Mouse (Mus musculus): Measurements from ENCODE around the gene Aacs. TPM values are rescaled to one million over a fixed set of nuclear protein-coding genes. Genes with fewer than 3 reads are reported as not detected.

Gene Aacs
- polyA plus RNA-seq, 1 experiment from 2014 or later: 20.6 TPM

- WGBS (ENCODE audit: insufficient replicate concordance): 2% methylated on average over 25 of the region's 25 CpGs
- no peak for ATAC-seq (ENCODE audit: low read depth)
- peaks cover 61% of the 10 kb centered on the region for H3K27me3 ChIP-seq (ENCODE audit: control insufficient read depth, insufficient read depth, low read depth, low read length)
- H3K27ac ChIP-seq (ENCODE audit: low read length): no peak within 1 kb of the TSS
- no peak within 1 kb of the TSS for H3K4me3 ChIP-seq (ENCODE audit: low read depth, low read length)
- no peak within 1 kb of the TSS for H3K9ac ChIP-seq (ENCODE audit: low read depth, low read length)
- H3K4me2 ChIP-seq (ENCODE audit: low read depth, low read length): no peak within 1 kb of the TSS
- no peaks in the 10 kb centered on the region for H3K36me3 ChIP-seq (ENCODE audit: control insufficient read depth, insufficient read depth)
- no peaks in the 10 kb centered on the region; the same call in 1 of the 2 replicates for H3K4me1 ChIP-seq (ENCODE audit: control insufficient read depth, low read depth, low read length)
- no peaks in the 10 kb centered on the region for H3K9me3 ChIP-seq (replicated peaks; ENCODE audit: control insufficient read depth, low read length)
Measured at GRCm38 (mm10) chr5:125531634-125532033, 56.0 kb downstream of the Aacs start, which contains the start of gene Tmem132b. Gene Tmem132b, plus strand, starts transcription at chr5:125531774.

DNA sequence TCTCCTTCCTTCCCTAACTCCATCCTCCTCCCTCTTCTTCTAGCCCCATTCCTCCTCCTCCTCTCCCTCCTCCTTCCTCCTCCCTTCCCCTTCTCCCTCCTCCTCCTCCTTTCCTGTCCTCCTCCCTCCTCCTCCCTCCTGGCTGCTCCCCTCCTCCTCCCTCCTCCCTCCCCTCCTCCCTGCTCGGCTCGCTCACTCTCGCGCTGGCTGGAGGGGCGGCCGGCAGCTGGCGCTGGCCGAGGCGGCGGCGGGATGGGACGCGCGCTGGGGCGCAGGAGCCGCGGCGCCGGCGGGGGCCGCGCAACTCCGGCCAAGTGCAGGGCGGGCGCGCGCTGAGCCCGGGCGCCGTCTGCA lies 56.6 kb downstream of the Aacs start:
- Histone ChIP-seq H3K9ac (ENCODE audit: low read depth, low read length) (no peak overlapping the region), H3K27ac (ENCODE audit: low read length) (no peak overlapping the region), H3K27me3 (ENCODE audit: control insufficient read depth, insufficient read depth, low read depth, low read length) (peaks cover 61% of the 10 kb centered on the region), H3K4me2 (ENCODE audit: low read depth, low read length) (no peak overlapping the region), H3K4me1 (ENCODE audit: control insufficient read depth, low read depth, low read length) (no peaks in the 10 kb centered on the region; the same call in 1 of the 2 replicates), H3K36me3 (ENCODE audit: control insufficient read depth, insufficient read depth) (no peaks in the 10 kb centered on the region), H3K4me3 (ENCODE audit: low read depth, low read length) (no peak overlapping the region), H3K9me3 (replicated peaks; ENCODE audit: control insufficient read depth, low read length) (no peaks in the 10 kb centered on the region)
- ATAC-seq (ENCODE audit: low read depth): no peak
- under 1% methylated on average over 17 of the region's 30 CpGs for WGBS (ENCODE audit: insufficient replicate concordance)

- H3K9ac ChIP-seq (ENCODE audit: low read depth, low read length): no peak overlapping the region
- H3K27me3 ChIP-seq (ENCODE audit: control insufficient read depth, insufficient read depth, low read depth, low read length): peaks cover 61% of the 10 kb centered on the region
- 2% methylated on average over 41 of the region's 64 CpGs for WGBS (ENCODE audit: insufficient replicate concordance)
- H3K4me3 ChIP-seq (ENCODE audit: low read depth, low read length): no peak overlapping the region
- no peaks in the 10 kb centered on the region for H3K36me3 ChIP-seq (ENCODE audit: control insufficient read depth, insufficient read depth)
- no peak for ATAC-seq (ENCODE audit: low read depth)
- H3K4me2 ChIP-seq (ENCODE audit: low read depth, low read length): no peak overlapping the region
- H3K9me3 ChIP-seq (replicated peaks; ENCODE audit: control insufficient read depth, low read length): no peaks in the 10 kb centered on the region
- H3K27ac ChIP-seq (ENCODE audit: low read length): no peak overlapping the region
- no peaks in the 10 kb centered on the region; the same call in 1 of the 2 replicates for H3K4me1 ChIP-seq (ENCODE audit: control insufficient read depth, low read depth, low read length)
Measured at GRCm38 (mm10) chr5:125532545-125533224, 57.1 kb downstream of the Aacs start.

DNA sequence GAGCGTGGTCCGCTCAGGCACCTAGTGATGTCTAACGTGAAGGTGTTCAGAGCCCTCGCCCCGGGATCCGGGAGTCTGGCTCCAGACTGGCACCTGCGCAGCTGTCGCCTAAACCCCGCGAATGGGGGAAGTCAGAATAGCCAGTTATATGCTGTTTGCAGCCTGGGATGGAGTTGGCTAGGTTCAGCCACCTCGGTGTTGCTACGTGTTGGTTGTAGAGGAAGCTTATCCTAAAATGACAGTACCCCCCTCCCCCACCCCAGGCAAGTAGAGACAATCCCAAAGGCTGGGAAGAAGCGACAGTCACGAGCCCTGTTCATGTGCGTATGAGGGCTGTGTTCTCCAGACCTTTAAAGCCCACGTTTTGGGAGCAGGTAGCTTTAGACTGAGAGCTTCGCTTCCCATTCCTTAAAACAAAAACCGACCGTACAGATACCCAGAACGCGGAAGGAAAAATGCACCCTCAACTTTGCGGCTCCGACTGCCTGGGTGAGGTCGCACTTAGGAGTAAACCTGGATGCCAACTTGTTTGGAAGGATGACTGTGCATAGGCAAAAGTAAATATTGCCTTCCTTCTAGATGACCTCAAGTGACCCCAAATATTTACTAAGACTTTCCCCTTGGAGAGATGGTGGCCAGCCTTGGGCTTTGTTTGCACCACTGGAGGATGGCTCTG lies 57.7 kb downstream of the Aacs start:
- H3K4me2 ChIP-seq (ENCODE audit: low read depth, low read length): no peak overlapping the region
- H3K4me1 ChIP-seq (ENCODE audit: control insufficient read depth, low read depth, low read length): no peaks in the 10 kb centered on the region; the same call in 1 of the 2 replicates
- no peaks in the 10 kb centered on the region for H3K36me3 ChIP-seq (ENCODE audit: control insufficient read depth, insufficient read depth)
- H3K4me3 ChIP-seq (ENCODE audit: low read depth, low read length): no peak overlapping the region
- no peaks in the 10 kb centered on the region for H3K9me3 ChIP-seq (replicated peaks; ENCODE audit: control insufficient read depth, low read length)
- peaks cover 61% of the 10 kb centered on the region for H3K27me3 ChIP-seq (ENCODE audit: control insufficient read depth, insufficient read depth, low read depth, low read length)
- 3% methylated on average over 24 of the region's 24 CpGs for WGBS (ENCODE audit: insufficient replicate concordance)
- no peak overlapping the region for H3K27ac ChIP-seq (ENCODE audit: low read length)
- ATAC-seq (ENCODE audit: low read depth): no peak
- no peak overlapping the region for H3K9ac ChIP-seq (ENCODE audit: low read depth, low read length)

DNA sequence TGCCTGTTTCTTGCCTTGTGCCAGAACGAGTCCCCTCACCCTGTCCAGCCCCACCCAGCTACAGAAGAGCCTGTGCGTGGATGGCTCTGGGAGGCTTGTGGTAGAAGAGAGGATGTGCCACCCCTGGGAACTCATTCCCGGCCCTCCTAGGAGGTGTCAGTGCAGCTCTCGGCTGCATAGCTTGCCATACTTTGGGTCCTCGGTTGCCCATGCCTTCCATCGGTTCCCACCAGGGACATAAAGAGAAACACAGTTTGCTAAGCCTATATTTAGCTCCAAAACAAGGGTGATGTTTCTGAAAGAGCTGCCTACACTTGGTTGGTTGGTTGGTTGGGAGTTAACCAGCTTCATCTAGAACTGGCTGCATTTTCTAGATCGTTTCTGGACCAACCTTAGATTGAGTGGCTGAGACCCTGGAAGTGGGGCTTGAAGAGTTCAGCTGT lies 58.6 kb downstream of the Aacs start:
- Histone ChIP-seq H3K4me1 (ENCODE audit: control insufficient read depth, low read depth, low read length) (no peaks in the 10 kb centered on the region; the same call in 1 of the 2 replicates), H3K9me3 (replicated peaks; ENCODE audit: control insufficient read depth, low read length) (no peaks in the 10 kb centered on the region), H3K27me3 (ENCODE audit: control insufficient read depth, insufficient read depth, low read depth, low read length) (peaks cover 61% of the 10 kb centered on the region), H3K36me3 (ENCODE audit: control insufficient read depth, insufficient read depth) (no peaks in the 10 kb centered on the region), H3K4me3 (ENCODE audit: low read depth, low read length) (no peak overlapping the region), H3K9ac (ENCODE audit: low read depth, low read length) (no peak overlapping the region), H3K4me2 (ENCODE audit: low read depth, low read length) (no peak overlapping the region), H3K27ac (ENCODE audit: low read length) (no peak overlapping the region)
- no peak for ATAC-seq (ENCODE audit: low read depth)
- 6% methylated on average over 7 of the region's 7 CpGs for WGBS (ENCODE audit: insufficient replicate concordance)

DNA sequence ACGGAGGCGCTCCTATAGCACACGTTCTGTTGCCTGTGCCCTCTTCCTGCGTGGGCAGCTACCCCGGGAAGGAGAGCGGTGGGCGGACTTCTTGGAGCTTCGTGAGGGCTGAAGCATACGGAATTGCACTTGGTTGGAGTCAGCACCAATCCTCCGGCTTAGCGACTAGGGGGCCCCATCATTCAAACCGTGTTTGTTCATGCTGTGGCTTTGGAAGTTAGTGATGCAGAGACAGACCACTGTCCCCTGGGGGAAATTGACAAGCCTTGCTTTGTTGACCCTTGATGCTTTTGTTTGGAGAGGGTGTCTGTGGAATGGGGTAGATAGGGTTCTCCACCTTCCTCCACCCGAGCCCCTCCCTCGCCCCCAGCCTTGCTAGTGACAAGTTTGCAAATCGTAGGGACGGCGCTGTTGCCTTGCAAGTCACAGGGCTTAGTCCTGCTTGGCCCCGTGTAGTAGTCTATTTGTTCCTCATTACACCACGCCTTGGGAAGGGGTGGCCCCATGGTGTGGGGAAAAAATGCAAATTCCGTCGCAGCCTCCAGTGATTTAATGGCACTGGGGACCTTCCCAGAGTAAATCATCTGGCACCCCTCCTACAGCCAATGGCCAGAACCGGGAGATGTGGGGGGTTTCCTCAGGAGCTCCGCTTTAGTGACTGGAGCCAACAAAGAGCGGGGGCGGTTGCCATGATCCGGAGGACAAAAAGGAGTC lies 59.2 kb downstream of the Aacs start:
- ATAC-seq (ENCODE audit: low read depth): no peak
- H3K4me3 ChIP-seq (ENCODE audit: low read depth, low read length): no peak overlapping the region
- no peaks in the 10 kb centered on the region for H3K9me3 ChIP-seq (replicated peaks; ENCODE audit: control insufficient read depth, low read length)
- no peaks in the 10 kb centered on the region; the same call in 1 of the 2 replicates for H3K4me1 ChIP-seq (ENCODE audit: control insufficient read depth, low read depth, low read length)
- no peak overlapping the region for H3K9ac ChIP-seq (ENCODE audit: low read depth, low read length)
- no peaks in the 10 kb centered on the region for H3K36me3 ChIP-seq (ENCODE audit: control insufficient read depth, insufficient read depth)
- no peak overlapping the region for H3K27ac ChIP-seq (ENCODE audit: low read length)
- 3% methylated on average over 26 of the region's 26 CpGs for WGBS (ENCODE audit: insufficient replicate concordance)
- H3K27me3 ChIP-seq (ENCODE audit: control insufficient read depth, insufficient read depth, low read depth, low read length): peaks cover 59% of the 10 kb centered on the region
- H3K4me2 ChIP-seq (ENCODE audit: low read depth, low read length): no peak overlapping the region

DNA sequence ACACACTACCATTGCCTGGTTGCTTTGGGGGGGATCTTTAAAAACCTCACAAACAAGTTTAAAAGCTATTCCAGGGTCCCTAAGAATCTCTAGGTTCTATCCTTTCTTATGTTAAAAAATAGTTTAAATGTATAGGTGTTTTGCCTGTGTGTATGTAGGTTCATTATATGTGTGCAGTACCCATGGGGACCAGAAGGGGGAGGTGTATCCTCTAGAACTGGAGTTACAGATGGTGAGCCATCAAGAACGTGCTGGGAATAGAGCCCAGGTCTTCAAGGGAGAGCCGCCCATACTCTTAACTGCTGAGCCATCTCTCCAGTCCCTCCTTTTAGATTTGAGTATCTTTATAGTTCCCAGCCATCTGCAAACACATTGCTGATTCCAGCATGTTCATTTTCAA lies 69.5 kb downstream of the Aacs start:
- WGBS (ENCODE audit: insufficient replicate concordance): 63% methylated on average over 2 of the region's 2 CpGs
- ATAC-seq (ENCODE audit: low read depth): no peak
- H3K9me3 ChIP-seq (replicated peaks; ENCODE audit: control insufficient read depth, low read length): no peaks in the 10 kb centered on the region

DNA sequence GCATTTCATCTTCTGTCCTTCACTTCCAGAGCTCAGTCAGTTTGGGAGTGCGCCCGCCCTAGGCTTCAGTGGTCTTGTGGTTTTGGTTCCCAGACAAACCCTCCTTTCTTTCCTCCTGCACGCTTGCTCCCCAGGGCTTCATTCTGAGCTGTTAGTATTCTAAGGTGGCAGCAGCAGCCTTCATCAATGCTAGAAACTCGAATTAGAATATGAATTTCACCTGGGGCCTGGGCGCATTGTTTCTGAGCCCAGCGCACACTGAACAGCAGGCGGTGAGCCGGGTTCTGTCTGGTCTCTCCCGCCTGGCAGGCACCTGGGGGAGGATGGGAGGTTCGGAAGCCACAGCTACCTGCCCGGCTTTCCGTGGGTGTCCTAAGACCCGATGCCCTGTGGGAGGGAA lies 70.7 kb downstream of the Aacs start:
- Histone ChIP-seq H3K4me1 (ENCODE audit: control insufficient read depth, low read depth, low read length) (no peaks in the 10 kb centered on the region), H3K9ac (ENCODE audit: low read depth, low read length) (no peak overlapping the region), H3K27ac (ENCODE audit: low read length) (no peak overlapping the region), H3K4me2 (ENCODE audit: low read depth, low read length) (no peak overlapping the region), H3K4me3 (ENCODE audit: low read depth, low read length) (no peak overlapping the region), H3K27me3 (ENCODE audit: control insufficient read depth, insufficient read depth, low read depth, low read length) (no peaks in the 10 kb centered on the region), H3K36me3 (ENCODE audit: control insufficient read depth, insufficient read depth) (no peaks in the 10 kb centered on the region), H3K9me3 (replicated peaks; ENCODE audit: control insufficient read depth, low read length) (no peaks in the 10 kb centered on the region)
- no peak for ATAC-seq (ENCODE audit: low read depth)
- WGBS (ENCODE audit: insufficient replicate concordance): 24% methylated on average over 13 of the region's 13 CpGs

More for the DNA sequence above, 69.5 kb downstream of the Aacs start:
- H3K27ac ChIP-seq (ENCODE audit: low read length): no peak overlapping the region
- H3K4me3 ChIP-seq (ENCODE audit: low read depth, low read length): no peak overlapping the region
- H3K9ac ChIP-seq (ENCODE audit: low read depth, low read length): no peak overlapping the region
- no peaks in the 10 kb centered on the region for H3K36me3 ChIP-seq (ENCODE audit: control insufficient read depth, insufficient read depth)
- H3K4me2 ChIP-seq (ENCODE audit: low read depth, low read length): no peak overlapping the region
- H3K4me1 ChIP-seq (ENCODE audit: control insufficient read depth, low read depth, low read length): no peaks in the 10 kb centered on the region
- no peaks in the 10 kb centered on the region for H3K27me3 ChIP-seq (ENCODE audit: control insufficient read depth, insufficient read depth, low read depth, low read length)

All from liver, embryonic 16.5 days (tissue).